Mouse (Mus musculus): Measurements from ENCODE around the gene Palm. TPM values are rescaled to one million over a fixed set of nuclear protein-coding genes. Genes with fewer than 3 reads are reported as not detected.

Palm gene
- polyA plus RNA-seq, 1 experiment from 2014 or later: 56.8 TPM

GRCm38 (mm10) chr10:79865801-79866295 is 72.5 kb downstream of the Palm start:
- Histone ChIP-seq H3K27me3 (ENCODE audit: control insufficient read depth, insufficient read depth, low read length) (no peaks in the 10 kb centered on the region), H3K36me3 (ENCODE audit: control insufficient read depth, insufficient read depth, low read length) (peaks cover 24% of the 10 kb centered on the region), H3K9ac (ENCODE audit: low read length) (no peak overlapping the region), H3K4me1 (ENCODE audit: control insufficient read depth, insufficient read depth, low read length) (0 out of 2 replicates have a peak, but pooled peaks cover 3% of the 10 kb centered on the region), H3K4me3 (replicated peaks; ENCODE audit: low read length) (no peak overlapping the region), H3K9me3 (replicated peaks; ENCODE audit: control insufficient read depth, low read length) (no peaks in the 10 kb centered on the region), H3K27ac (ENCODE audit: low read length) (no peak overlapping the region; the same call in 1 of the 2 replicates), H3K4me2 (ENCODE audit: low read depth, low read length) (no peak overlapping the region)
- 64% methylated on average over 19 of the region's 19 CpGs for WGBS
- no peak for ATAC-seq (ENCODE audit: insufficient read depth, low FRiP score)

DNA sequence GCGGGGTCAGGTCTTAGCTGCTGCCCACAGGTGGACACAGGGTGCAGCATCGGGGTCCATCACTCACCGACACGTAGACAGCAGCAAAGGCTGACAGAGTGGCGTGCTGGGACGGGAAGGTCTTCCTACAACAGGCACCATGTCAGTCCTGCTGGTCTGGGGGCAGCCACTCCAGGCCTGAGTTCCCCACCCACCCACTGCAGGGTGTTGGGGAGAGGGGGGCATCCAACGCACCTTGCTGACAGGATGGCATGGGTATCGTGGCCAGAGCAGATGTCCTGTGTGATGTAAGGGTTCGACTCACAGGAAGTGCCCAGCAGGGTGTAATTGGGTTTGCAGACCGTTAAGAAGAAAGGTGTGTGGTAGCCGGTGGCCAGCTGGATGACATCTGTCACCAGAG is 73.2 kb downstream of the Palm start:
- no peaks in the 10 kb centered on the region for H3K27me3 ChIP-seq (ENCODE audit: control insufficient read depth, insufficient read depth, low read length)
- no peak overlapping the region for H3K9ac ChIP-seq (ENCODE audit: low read length)
- H3K4me2 ChIP-seq (ENCODE audit: low read depth, low read length): no peak overlapping the region
- H3K36me3 ChIP-seq (ENCODE audit: control insufficient read depth, insufficient read depth, low read length): peaks cover 19% of the 10 kb centered on the region
- no peak overlapping the region for H3K4me3 ChIP-seq (replicated peaks; ENCODE audit: low read length)
- 72% methylated on average over 11 of the region's 11 CpGs for WGBS
- no peaks in the 10 kb centered on the region for H3K9me3 ChIP-seq (replicated peaks; ENCODE audit: control insufficient read depth, low read length)
- no peak for ATAC-seq (ENCODE audit: insufficient read depth, low FRiP score)
- H3K4me1 ChIP-seq (ENCODE audit: control insufficient read depth, insufficient read depth, low read length): 0 out of 2 replicates have a peak, but pooled peaks cover 3% of the 10 kb centered on the region
- no peak overlapping the region for H3K27ac ChIP-seq (ENCODE audit: low read length)

Small RNAs within 50 kb of the gene (microRNA-seq; reads per million reads assigned to microRNA genes)
- gene Mir6910: not detected

Other genes starting within 250 kb of the Palm start
- gene Mier2, start 238.4 kb upstream of the Palm start, polyA plus RNA-seq (2015; fragmentation: Nextera tagmentation; extraction: Ambion mirVana): 40.7 and 46.8 TPM in 2 replicates
- not detected in 2 replicates for gene Theg, start 206.2 kb upstream of the Palm start, polyA plus RNA-seq (2015; fragmentation: Nextera tagmentation; extraction: Ambion mirVana)
- 0.03 TPM in 1 of 2 replicates, not detected in the other for gene C2cd4c, start 179.5 kb upstream of the Palm start, polyA plus RNA-seq (2015; fragmentation: Nextera tagmentation; extraction: Ambion mirVana)
- gene Shc2, start 155.7 kb upstream of the Palm start, polyA plus RNA-seq (2015; fragmentation: Nextera tagmentation; extraction: Ambion mirVana): 3.0 and 3.2 TPM in 2 replicates
- not detected in 2 replicates for gene Odf3l2, start 147.8 kb upstream of the Palm start, polyA plus RNA-seq (2015; fragmentation: Nextera tagmentation; extraction: Ambion mirVana)
- 33.7 and 41.9 TPM in 2 replicates for gene Madcam1, start 129.0 kb upstream of the Palm start, polyA plus RNA-seq (2015; fragmentation: Nextera tagmentation; extraction: Ambion mirVana)
- gene Tpgs1, start 124.2 kb upstream of the Palm start, polyA plus RNA-seq (2015; fragmentation: Nextera tagmentation; extraction: Ambion mirVana): 47.4 and 53.2 TPM in 2 replicates
- gene Cdc34, start 111.4 kb upstream of the Palm start, polyA plus RNA-seq (2015; fragmentation: Nextera tagmentation; extraction: Ambion mirVana): 84.6 and 86.3 TPM in 2 replicates
- 0.31 and 0.44 TPM in 2 replicates for gene Gzmm, start 104.6 kb upstream of the Palm start, polyA plus RNA-seq (2015; fragmentation: Nextera tagmentation; extraction: Ambion mirVana)
- 983 and 1,041 TPM in 2 replicates for gene Bsg, start 89.1 kb upstream of the Palm start, polyA plus RNA-seq (2015; fragmentation: Nextera tagmentation; extraction: Ambion mirVana)
- not detected in 2 replicates for gene Hcn2, start 76.9 kb upstream of the Palm start, polyA plus RNA-seq (2015; fragmentation: Nextera tagmentation; extraction: Ambion mirVana)
- 33.3 and 40.9 TPM in 2 replicates for gene Polrmt, start 47.0 kb upstream of the Palm start, polyA plus RNA-seq (2015; fragmentation: Nextera tagmentation; extraction: Ambion mirVana)
- 0.37 and 0.50 TPM in 2 replicates for gene Fgf22, start 38.5 kb upstream of the Palm start, polyA plus RNA-seq (2015; fragmentation: Nextera tagmentation; extraction: Ambion mirVana)
- 29.9 and 34.8 TPM in 2 replicates for gene Rnf126, start 26.6 kb upstream of the Palm start, polyA plus RNA-seq (2015; fragmentation: Nextera tagmentation; extraction: Ambion mirVana)
- 18.1 and 23.1 TPM in 2 replicates for gene Fstl3, start 16.3 kb upstream of the Palm start, polyA plus RNA-seq (2015; fragmentation: Nextera tagmentation; extraction: Ambion mirVana)
- gene Prss57, start 2.6 kb upstream of the Palm start, polyA plus RNA-seq (2015; fragmentation: Nextera tagmentation; extraction: Ambion mirVana): 0.55 and 0.72 TPM in 2 replicates
- gene Misp, start 27.4 kb downstream of the Palm start, polyA plus RNA-seq (2015; fragmentation: Nextera tagmentation; extraction: Ambion mirVana): 50.6 and 62.3 TPM in 2 replicates
- 268 and 308 TPM in 2 replicates for gene Ptbp1, start 60.9 kb downstream of the Palm start, polyA plus RNA-seq (2015; fragmentation: Nextera tagmentation; extraction: Ambion mirVana)
- gene Prtn3, start 80.9 kb downstream of the Palm start, polyA plus RNA-seq (2015; fragmentation: Nextera tagmentation; extraction: Ambion mirVana): 4.1 and 7.2 TPM in 2 replicates
- 28.7 and 29.1 TPM in 2 replicates for gene Plppr3, start 81.1 kb downstream of the Palm start, polyA plus RNA-seq (2015; fragmentation: Nextera tagmentation; extraction: Ambion mirVana)
- 6.3 and 9.8 TPM in 2 replicates for gene Elane, start 92.7 kb downstream of the Palm start, polyA plus RNA-seq (2015; fragmentation: Nextera tagmentation; extraction: Ambion mirVana)
- gene Cfd, start 97.3 kb downstream of the Palm start, polyA plus RNA-seq (2015; fragmentation: Nextera tagmentation; extraction: Ambion mirVana): not detected in 2 replicates
- 39.6 and 42.3 TPM in 2 replicates for gene Med16, start 115.4 kb downstream of the Palm start, polyA plus RNA-seq (2015; fragmentation: Nextera tagmentation; extraction: Ambion mirVana)
- gene Gm26602, start 117.3 kb downstream of the Palm start, polyA plus RNA-seq (2015; fragmentation: Nextera tagmentation; extraction: Ambion mirVana): 4.1 TPM in 1 of 2 replicates, not detected in the other
- 0.89 and 0.97 TPM in 2 replicates for gene Kiss1r, start 123.4 kb downstream of the Palm start, polyA plus RNA-seq (2015; fragmentation: Nextera tagmentation; extraction: Ambion mirVana)
- 160 and 176 TPM in 2 replicates for gene R3hdm4, start 127.6 kb downstream of the Palm start, polyA plus RNA-seq (2015; fragmentation: Nextera tagmentation; extraction: Ambion mirVana)
- gene Arid3a, start 133.5 kb downstream of the Palm start, polyA plus RNA-seq (2015; fragmentation: Nextera tagmentation; extraction: Ambion mirVana): 4.9 and 5.2 TPM in 2 replicates
- 76.7 and 86.9 TPM in 2 replicates for gene Wdr18, start 166.6 kb downstream of the Palm start, polyA plus RNA-seq (2015; fragmentation: Nextera tagmentation; extraction: Ambion mirVana)
- 0.21 and 0.45 TPM in 2 replicates for gene Grin3b, start 177.1 kb downstream of the Palm start, polyA plus RNA-seq (2015; fragmentation: Nextera tagmentation; extraction: Ambion mirVana)
- gene Tmem259, start 190.8 kb downstream of the Palm start, polyA plus RNA-seq (2015; fragmentation: Nextera tagmentation; extraction: Ambion mirVana): 5.6 TPM in 2 replicates
- 333 and 334 TPM in 2 replicates for gene Cnn2, start 195.0 kb downstream of the Palm start, polyA plus RNA-seq (2015; fragmentation: Nextera tagmentation; extraction: Ambion mirVana)
- gene Abca7, start 202.9 kb downstream of the Palm start, polyA plus RNA-seq (2015; fragmentation: Nextera tagmentation; extraction: Ambion mirVana): 6.3 and 7.4 TPM in 2 replicates
- 7.8 and 9.7 TPM in 2 replicates for gene Arhgap45, start 223.1 kb downstream of the Palm start, polyA plus RNA-seq (2015; fragmentation: Nextera tagmentation; extraction: Ambion mirVana)
- 174 and 180 TPM in 2 replicates for gene Polr2e, start 246.2 kb downstream of the Palm start, polyA plus RNA-seq (2015; fragmentation: Nextera tagmentation; extraction: Ambion mirVana)

Data from stomach, embryonic 16.5 days (tissue).